Comparison of ENCODE assay signal across 8 mouse cellular contexts in the genomic region with DNA sequence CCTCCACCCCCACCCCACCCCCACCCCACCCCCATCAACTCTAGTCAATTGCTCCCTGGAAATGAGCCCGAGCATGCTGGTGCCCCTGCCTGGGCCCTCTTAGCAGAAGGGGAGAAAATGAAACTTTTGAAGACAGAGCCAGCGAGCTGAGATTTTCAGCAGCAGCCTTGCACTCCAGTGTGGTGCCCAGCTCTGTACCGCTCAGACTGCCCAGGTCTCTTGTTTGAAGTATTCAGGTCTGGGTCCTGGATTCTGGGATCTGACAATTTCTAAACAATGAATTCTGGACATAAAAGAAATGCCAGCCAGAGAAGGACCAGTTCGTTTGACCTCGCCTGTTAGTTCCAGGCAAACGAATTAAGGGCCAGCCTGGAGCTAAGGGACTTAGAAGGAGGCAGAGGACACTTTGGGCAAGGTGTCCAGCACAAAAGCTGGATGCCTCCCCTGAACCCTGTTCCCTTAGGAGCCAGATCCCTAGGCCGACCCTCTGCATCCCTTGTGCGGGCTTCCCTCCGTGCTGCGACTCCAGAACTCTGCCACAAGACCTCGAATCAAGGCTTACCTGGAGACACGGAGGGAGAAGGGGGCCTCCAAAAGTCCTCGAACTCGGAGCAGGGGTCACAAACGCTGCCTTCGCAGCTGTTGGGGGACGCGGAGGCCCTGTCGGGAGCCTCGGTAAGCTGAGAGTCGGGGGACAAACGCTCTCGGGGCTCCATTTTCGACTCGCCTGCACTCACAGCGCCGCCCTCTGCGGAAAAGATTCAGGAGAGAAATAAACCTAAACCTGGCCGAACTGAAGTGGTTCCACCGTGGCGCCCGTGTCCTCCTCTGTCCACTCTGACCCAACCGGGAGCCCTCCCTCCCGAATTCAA. TPM values are rescaled to one million over a fixed set of nuclear protein-coding genes. Genes with fewer than 3 reads are reported as not detected.
DNase-seq lines count a peak whose midpoint lies in the region; ATAC-seq and TF ChIP-seq lines count a peak whose summit lies in the region.

No protein-coding gene starts in this region.

- H3K9me3 ChIP-seq in lung, embryonic 14.5 days (ENCODE audit: low read depth, low read length) = no peaks in the 10 kb centered on the region
- H3K9me3 ChIP-seq in heart, postnatal 0 days (replicated peaks; ENCODE audit: control insufficient read depth, low read length) = no peaks in the 10 kb centered on the region
- H3K9me3 ChIP-seq in limb, embryonic 10.5 days (replicated peaks) = no peaks in the 10 kb centered on the region

- peak overlapping the region; percentile 60 for H3K4me2 ChIP-seq in lung, embryonic 14.5 days
- peak overlapping the region; percentile 74 for H3K4me2 ChIP-seq in heart, postnatal 0 days (ENCODE audit: low read depth, low read length)

- no peak for TF ChIP-seq EP300 in heart, postnatal 0 days (IDR thresholded peaks at IDR 0.05; ENCODE audit: low read depth)

- no peaks in the 10 kb centered on the region for H3K36me3 ChIP-seq in lung, embryonic 14.5 days (ENCODE audit: insufficient read depth)
- no peaks in the 10 kb centered on the region for H3K36me3 ChIP-seq in heart, postnatal 0 days (replicated peaks; ENCODE audit: control insufficient read depth, insufficient read depth, low read length)
- no peaks in the 10 kb centered on the region for H3K36me3 ChIP-seq in limb, embryonic 10.5 days

- no peak overlapping the region for H3K9ac ChIP-seq in lung, embryonic 14.5 days
- H3K9ac ChIP-seq in heart, postnatal 0 days (replicated peaks; ENCODE audit: low read depth, low read length) = no peak overlapping the region

- DNase-seq in lung, embryonic 14.5 days = peak; percentile 41
- DNase-seq in lung, postnatal 25 days (ENCODE audit: low spot score) = no peak
- DNase-seq in embryo, embryonic 11 days = peak; percentile 44
- DNase-seq in heart, postnatal 0 days (ENCODE audit: low spot score) = no peak
- DNase-seq in limb, embryonic 10.5 days (ENCODE audit: low spot score) = peak; percentile 61
- DNase-seq in naive thymus-derived CD4-positive, alpha-beta T cell, adult 2 months (ENCODE audit: low read depth) = peak; percentile 62
- DNase-seq in MN1 (ENCODE audit: low spot score) = no peak
- DNase-seq in gastrocnemius, adult 18-20 months (ENCODE audit: low spot score) = no peak

- no peak overlapping the region for H3K27ac ChIP-seq in lung, embryonic 14.5 days (ENCODE audit: low read depth)
- H3K27ac ChIP-seq in heart, postnatal 0 days (ENCODE audit: low read depth) = no peak overlapping the region
- H3K27ac ChIP-seq in limb, embryonic 10.5 days = no peak overlapping the region

- H3K27me3 ChIP-seq in lung, embryonic 14.5 days (ENCODE audit: insufficient read depth, low read length) = peaks cover 99% of the 10 kb centered on the region
- H3K27me3 ChIP-seq in heart, postnatal 0 days (ENCODE audit: control insufficient read depth, insufficient read depth, low read length) = peaks cover 99% of the 10 kb centered on the region
- H3K27me3 ChIP-seq in limb, embryonic 10.5 days (ENCODE audit: low read depth, poor library complexity, severe bottlenecking) = peaks cover 100% of the 10 kb centered on the region

- peaks cover 11% of the 10 kb centered on the region for H3K4me1 ChIP-seq in lung, embryonic 14.5 days (ENCODE audit: insufficient read depth)
- H3K4me1 ChIP-seq in heart, postnatal 0 days (ENCODE audit: control insufficient read depth, insufficient read depth) = peaks cover 37% of the 10 kb centered on the region; the same call in 1 of the 2 replicates
- H3K4me1 ChIP-seq in limb, embryonic 10.5 days = peaks cover 59% of the 10 kb centered on the region

- WGBS in lung, embryonic 14.5 days = 2% methylated on average over 34 of the region's 34 CpGs
- WGBS in heart, postnatal 0 days = 2% methylated on average over 34 of the region's 34 CpGs
- 1% methylated on average over 34 of the region's 34 CpGs for WGBS in limb, embryonic 10.5 days

- ATAC-seq in lung, embryonic 14.5 days (ENCODE audit: insufficient read depth) = no peak
- ATAC-seq in heart, postnatal 0 days (ENCODE audit: insufficient read depth, low read depth) = no peak

- TF ChIP-seq CTCF in lung, embryonic 14.5 days (IDR thresholded peaks at IDR 0.05; ENCODE audit: low read depth) = no peak
- TF ChIP-seq CTCF in heart, postnatal 0 days (IDR thresholded peaks at IDR 0.05; ENCODE audit: low read depth) = no peak

- peak overlapping the region; percentile 26 for H3K4me3 ChIP-seq in lung, embryonic 14.5 days (ENCODE audit: low read depth, low read length)
- H3K4me3 ChIP-seq in heart, postnatal 0 days (ENCODE audit: low read depth, low read length) = peak overlapping the region; percentile 53
- peak overlapping the region; percentile 44 for H3K4me3 ChIP-seq in limb, embryonic 10.5 days

RNA-seq across cellular contexts. Expression of a gene that starts 2.9 kb away (rescaled TPM):
- polyA plus RNA-seq in lung, embryonic 14.5 days (2014; fragmentation: Nextera tagmentation; extraction: Ambion mirVana) = 0.07 and 0.14 TPM in 2 replicates
- 0.62 TPM in 1 of 2 replicates, not detected in the other for total RNA-seq in heart, postnatal 0 days (2014; rRNA removed; ENCODE audit: low replicate concordance)
- polyA plus RNA-seq in heart, postnatal 0 days (2015; fragmentation: Nextera tagmentation; extraction: Ambion mirVana) = not detected in 2 replicates
- 0.05 and 0.26 TPM in 2 replicates for polyA plus RNA-seq in limb, embryonic 10.5 days (2016; fragmentation: Nextera tagmentation; extraction: Ambion mirVana)
- total RNA-seq in gastrocnemius, adult 18-20 months (2021) = not detected

Comparison
In these comparisons a context has a peak if more than half of its experiments do, and no peak if none do; other contexts are left out.
1. DNase-seq: peak in lung, embryonic 14.5 days (single experiment), embryo, embryonic 11 days (single experiment), limb, embryonic 10.5 days (single experiment) and naive thymus-derived CD4-positive, alpha-beta T cell, adult 2 months (single experiment); none in lung, postnatal 25 days (single experiment), heart, postnatal 0 days (single experiment), MN1 (single experiment) and gastrocnemius, adult 18-20 months (single experiment).
2. Peak in every context shown above with its lines, with median percentiles within 50 percentile points of each other: H3K4me3 ChIP-seq.